Mouse (Mus musculus): Measurements from ENCODE around the gene Tmem8b.

Gene Tmem8b

GRCm38 (mm10) chr4:43713652-43714219, 45.0 kb downstream of the Tmem8b start:
- no peak for DNase-seq (ENCODE audit: low spot score)

GRCm38 (mm10) chr4:43720491-43721228, 51.9 kb downstream of the Tmem8b start:
- no peak for DNase-seq (ENCODE audit: low spot score)

GRCm38 (mm10) chr4:43722191-43722590, 53.4 kb downstream of the Tmem8b start:
- DNase-seq (ENCODE audit: low spot score), result no peak

GRCm38 (mm10) chr4:43724764-43725163, 56.0 kb downstream of the Tmem8b start:
- peak; percentile 73 for DNase-seq (ENCODE audit: low spot score)

- no peak for DNase-seq (ENCODE audit: low spot score)
Observed at GRCm38 (mm10) chr4:43726228-43726993, 57.6 kb downstream of the Tmem8b start.

GRCm38 (mm10) chr4:43726995-43727394, 58.2 kb downstream of the Tmem8b start, which contains the start of gene Hrct1:
TSS of gene Hrct1 (plus strand) at chr4:43727188.
- DNase-seq (ENCODE audit: low spot score), result peak; percentile 96

- no peak for DNase-seq (ENCODE audit: low spot score)
Observed at GRCm38 (mm10) chr4:43727718-43728575, 59.2 kb downstream of the Tmem8b start.

GRCm38 (mm10) chr4:43728576-43728954, 59.8 kb downstream of the Tmem8b start:
- DNase-seq (ENCODE audit: low spot score), result peak; percentile 88

GRCm38 (mm10) chr4:43729126-43729525, 60.4 kb downstream of the Tmem8b start:
- no peak for DNase-seq (ENCODE audit: low spot score)

GRCm38 (mm10) chr4:43729794-43730550, 61.2 kb downstream of the Tmem8b start, which contains the start of gene Spaar:
TSS of gene Spaar (plus strand) at chr4:43730034.
- peak; percentile 83 for DNase-seq (ENCODE audit: low spot score)

- DNase-seq (ENCODE audit: low spot score), result no peak
Observed at GRCm38 (mm10) chr4:43730750-43731297, 62.1 kb downstream of the Tmem8b start.

- no peak for DNase-seq (ENCODE audit: low spot score)
Observed at GRCm38 (mm10) chr4:43732171-43732570, 63.4 kb downstream of the Tmem8b start.

GRCm38 (mm10) chr4:43733186-43733585, 64.4 kb downstream of the Tmem8b start:
- DNase-seq (ENCODE audit: low spot score), result no peak

- DNase-seq (ENCODE audit: low spot score), result no peak
Observed at GRCm38 (mm10) chr4:43737144-43737543, 68.4 kb downstream of the Tmem8b start.

- DNase-seq (ENCODE audit: low spot score), result no peak
Observed at GRCm38 (mm10) chr4:43738989-43739674, 70.4 kb downstream of the Tmem8b start.

- no peak for DNase-seq (ENCODE audit: low spot score)
Observed at GRCm38 (mm10) chr4:43741526-43741925, 72.8 kb downstream of the Tmem8b start.

All from lung, postnatal 25 days (tissue).